Mouse (Mus musculus): Measurements from ENCODE around the gene Ndufa4. TPM values are rescaled to one million over a fixed set of nuclear protein-coding genes. Genes with fewer than 3 reads are reported as not detected.

Gene Ndufa4
- 728 TPM for polyA plus RNA-seq (2012; fragmentation: generic; extraction: Trizol)

- Histone ChIP-seq H3K79me2 (ENCODE audit: control insufficient read depth, insufficient read depth) (peaks cover 46% of the 10 kb centered on the region), H3K27me3 (ENCODE audit: control insufficient read depth, insufficient read depth, insufficient read length) (no peaks in the 10 kb centered on the region), H3K36me3 (ENCODE audit: control insufficient read depth, insufficient read depth) (peaks cover 23% of the 10 kb centered on the region), H3ac (ENCODE audit: control insufficient read depth, insufficient read length) (peak within 1 kb of the TSS; percentile 50), H3K4me3 (peak within 1 kb of the TSS; percentile 94), H3K4me2 (ENCODE audit: low read depth) (peak within 1 kb of the TSS; percentile 94)
- peak; percentile 71 to 81 (median 73) for TF ChIP-seq MYOD1 (IDR thresholded peaks at IDR 0.05; ENCODE audit: control insufficient read depth in 1 of 3, insufficient read length in 2 of 3, low read depth in 2 of 3)
- no peak for TF ChIP-seq TCF3 (IDR thresholded peaks at IDR 0.05; ENCODE audit: insufficient read length, low read depth)
- TF ChIP-seq MYOG (IDR thresholded peaks at IDR 0.05; ENCODE audit: control insufficient read depth in 1 of 3, insufficient read depth in 1 of 3, insufficient read length in 2 of 3, low read depth in 2 of 3) = peak; percentile 51 to 87 (median 67)
- TF ChIP-seq CEBPB (IDR thresholded peaks at IDR 0.05; ENCODE audit: insufficient read depth, poor library complexity, severe bottlenecking) = no peak
- TF ChIP-seq MAX (IDR thresholded peaks at IDR 0.05; ENCODE audit: low read depth) = peak; percentile 98
- peak; percentile 5 for TF ChIP-seq SRF (IDR thresholded peaks at IDR 0.05; ENCODE audit: control insufficient read depth, insufficient read length, low read depth)
- TF ChIP-seq POLR2A (IDR thresholded peaks at IDR 0.05; ENCODE audit: insufficient read length, low read depth) = peak; percentile 98
- TF ChIP-seq POLR2AphosphoS2 (IDR thresholded peaks at IDR 0.05; ENCODE audit: insufficient read length, low read depth) = peak; percentile 98
- TF ChIP-seq REST (IDR thresholded peaks at IDR 0.05; ENCODE audit: insufficient read depth, insufficient read length) = peak; percentile 30
- no peak for TF ChIP-seq E2F4 (IDR thresholded peaks at IDR 0.05; ENCODE audit: insufficient read depth)
- no peak for TF ChIP-seq USF1 (IDR thresholded peaks at IDR 0.05; ENCODE audit: low read depth)
These were observed at the start of gene Ndufa4, which contains the start of gene Phf14 for GRCm38 (mm10) chr6:11907269-11908032. Ndufa4 (minus strand) TSS chr6:11907497. Phf14 (plus strand) TSS chr6:11907809.

GRCm38 (mm10) chr6:11948100-11948499 lies 40.8 kb upstream of the Ndufa4 start:
- no peaks in the 10 kb centered on the region for H3K27me3 ChIP-seq (ENCODE audit: control insufficient read depth, insufficient read depth, insufficient read length)
- TF ChIP-seq SRF (IDR thresholded peaks at IDR 0.05; ENCODE audit: control insufficient read depth, insufficient read length, low read depth) (no peak), CEBPB (IDR thresholded peaks at IDR 0.05; ENCODE audit: insufficient read depth, poor library complexity, severe bottlenecking) (no peak), TCF12 (IDR thresholded peaks at IDR 0.05; ENCODE audit: insufficient read depth, poor library complexity, severe bottlenecking) (no peak), POLR2AphosphoS2 (IDR thresholded peaks at IDR 0.05; ENCODE audit: insufficient read length, low read depth) (no peak), REST (IDR thresholded peaks at IDR 0.05; ENCODE audit: insufficient read depth, insufficient read length) (no peak), TCF3 (IDR thresholded peaks at IDR 0.05; ENCODE audit: insufficient read length, low read depth) (no peak), POLR2A (IDR thresholded peaks at IDR 0.05; ENCODE audit: insufficient read length, low read depth) (no peak), E2F4 (IDR thresholded peaks at IDR 0.05; ENCODE audit: insufficient read depth) (no peak), MYOD1 (IDR thresholded peaks at IDR 0.05; ENCODE audit: control insufficient read depth in 1 of 3, insufficient read length in 2 of 3, low read depth in 2 of 3) (no peak)
- no peak overlapping the region for H3K4me2 ChIP-seq (ENCODE audit: low read depth)
- no peak overlapping the region for H3K4me3 ChIP-seq
- H3ac ChIP-seq (ENCODE audit: control insufficient read depth, insufficient read length) = no peak overlapping the region
- peaks cover 22% of the 10 kb centered on the region for H3K79me2 ChIP-seq (ENCODE audit: control insufficient read depth, insufficient read depth)
- H3K36me3 ChIP-seq (ENCODE audit: control insufficient read depth, insufficient read depth) = peaks cover 14% of the 10 kb centered on the region

DNA sequence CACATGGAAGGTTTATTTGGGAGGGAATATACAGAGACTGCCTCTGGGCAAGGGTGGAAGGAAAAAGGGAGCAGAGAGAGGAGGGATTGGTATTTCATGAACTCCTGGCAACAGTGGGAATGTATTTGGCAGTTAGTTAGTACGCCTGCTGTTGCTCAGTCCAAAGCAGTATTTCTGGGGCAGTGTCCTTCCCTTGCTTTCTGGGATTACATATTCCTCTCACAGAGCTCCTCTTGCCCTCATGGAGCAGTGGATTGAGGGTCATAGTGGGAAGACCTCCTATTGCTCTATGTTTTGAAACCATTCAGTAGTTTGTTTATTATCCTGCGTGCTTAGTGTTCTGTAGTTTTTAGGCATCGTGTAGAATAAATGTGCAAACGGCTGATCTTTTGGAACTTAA lies 34.8 kb upstream of the Ndufa4 start:
- no peak for TF ChIP-seq REST (IDR thresholded peaks at IDR 0.05; ENCODE audit: insufficient read depth, insufficient read length)
- TF ChIP-seq POLR2AphosphoS2 (IDR thresholded peaks at IDR 0.05; ENCODE audit: insufficient read length, low read depth) = no peak
- TF ChIP-seq TCF12 (IDR thresholded peaks at IDR 0.05; ENCODE audit: insufficient read depth, poor library complexity, severe bottlenecking) = no peak
- TF ChIP-seq MYOD1 (IDR thresholded peaks at IDR 0.05; ENCODE audit: control insufficient read depth in 1 of 3, insufficient read length in 2 of 3, low read depth in 2 of 3) = no peak
- no peak for TF ChIP-seq MAX (IDR thresholded peaks at IDR 0.05; ENCODE audit: low read depth)
- TF ChIP-seq POLR2A (IDR thresholded peaks at IDR 0.05; ENCODE audit: insufficient read length, low read depth) = no peak
- no peak for TF ChIP-seq USF1 (IDR thresholded peaks at IDR 0.05; ENCODE audit: low read depth)
- TF ChIP-seq E2F4 (IDR thresholded peaks at IDR 0.05; ENCODE audit: insufficient read depth) = no peak
- no peak for TF ChIP-seq SRF (IDR thresholded peaks at IDR 0.05; ENCODE audit: control insufficient read depth, insufficient read length, low read depth)
- TF ChIP-seq TCF3 (IDR thresholded peaks at IDR 0.05; ENCODE audit: insufficient read length, low read depth) = no peak
- TF ChIP-seq CEBPB (IDR thresholded peaks at IDR 0.05; ENCODE audit: insufficient read depth, poor library complexity, severe bottlenecking) = no peak
- no peak for TF ChIP-seq MYOG (IDR thresholded peaks at IDR 0.05; ENCODE audit: control insufficient read depth in 1 of 3, insufficient read depth in 1 of 3, insufficient read length in 2 of 3, low read depth in 2 of 3)
- H3K79me2 ChIP-seq (ENCODE audit: control insufficient read depth, insufficient read depth) = peaks cover 11% of the 10 kb centered on the region

DNA sequence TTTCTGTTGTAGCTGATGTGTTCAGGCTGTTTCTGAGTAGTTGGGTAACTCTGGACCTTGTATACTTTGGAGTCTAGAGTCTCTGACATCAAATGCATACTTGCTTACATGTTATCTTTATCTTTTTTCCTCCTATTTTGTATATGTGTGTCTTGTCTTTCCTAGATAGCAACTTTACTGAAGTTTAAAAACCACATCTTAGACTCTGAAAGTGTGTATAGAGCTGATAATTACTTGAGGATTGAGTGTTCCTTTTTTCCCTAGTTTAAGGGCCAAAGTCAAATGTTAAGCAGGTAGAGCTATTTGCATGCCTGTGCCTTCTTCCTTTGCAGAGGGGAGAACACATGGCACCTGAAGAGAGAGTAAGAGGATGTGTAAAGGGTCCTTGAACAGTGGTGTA lies 33.6 kb upstream of the Ndufa4 start:
- Histone ChIP-seq H3K4me2 (ENCODE audit: low read depth) (no peak overlapping the region), H3ac (ENCODE audit: control insufficient read depth, insufficient read length) (no peak overlapping the region), H3K36me3 (ENCODE audit: control insufficient read depth, insufficient read depth) (peaks cover 14% of the 10 kb centered on the region), H3K27me3 (ENCODE audit: control insufficient read depth, insufficient read depth, insufficient read length) (no peaks in the 10 kb centered on the region), H3K4me3 (no peak overlapping the region), H3K79me2 (ENCODE audit: control insufficient read depth, insufficient read depth) (peaks cover 12% of the 10 kb centered on the region)
- TF ChIP-seq TCF12 (IDR thresholded peaks at IDR 0.05; ENCODE audit: insufficient read depth, poor library complexity, severe bottlenecking) = no peak
- no peak for TF ChIP-seq MAX (IDR thresholded peaks at IDR 0.05; ENCODE audit: low read depth)
- TF ChIP-seq MYOD1 (IDR thresholded peaks at IDR 0.05; ENCODE audit: control insufficient read depth in 1 of 3, insufficient read length in 2 of 3, low read depth in 2 of 3) = no peak
- no peak for TF ChIP-seq E2F4 (IDR thresholded peaks at IDR 0.05; ENCODE audit: insufficient read depth)
- TF ChIP-seq POLR2AphosphoS2 (IDR thresholded peaks at IDR 0.05; ENCODE audit: insufficient read length, low read depth) = no peak
- no peak for TF ChIP-seq MYOG (IDR thresholded peaks at IDR 0.05; ENCODE audit: control insufficient read depth in 1 of 3, insufficient read depth in 1 of 3, insufficient read length in 2 of 3, low read depth in 2 of 3)
- TF ChIP-seq REST (IDR thresholded peaks at IDR 0.05; ENCODE audit: insufficient read depth, insufficient read length) = no peak
- TF ChIP-seq POLR2A (IDR thresholded peaks at IDR 0.05; ENCODE audit: insufficient read length, low read depth) = no peak
- no peak for TF ChIP-seq TCF3 (IDR thresholded peaks at IDR 0.05; ENCODE audit: insufficient read length, low read depth)
- no peak for TF ChIP-seq CEBPB (IDR thresholded peaks at IDR 0.05; ENCODE audit: insufficient read depth, poor library complexity, severe bottlenecking)
- TF ChIP-seq SRF (IDR thresholded peaks at IDR 0.05; ENCODE audit: control insufficient read depth, insufficient read length, low read depth) = no peak
- no peak for TF ChIP-seq USF1 (IDR thresholded peaks at IDR 0.05; ENCODE audit: low read depth)

More for the DNA sequence above, 34.8 kb upstream of the Ndufa4 start:
- no peaks in the 10 kb centered on the region for H3K27me3 ChIP-seq (ENCODE audit: control insufficient read depth, insufficient read depth, insufficient read length)
- peaks cover 13% of the 10 kb centered on the region for H3K36me3 ChIP-seq (ENCODE audit: control insufficient read depth, insufficient read depth)
- no peak overlapping the region for H3K4me3 ChIP-seq
- H3ac ChIP-seq (ENCODE audit: control insufficient read depth, insufficient read length) = no peak overlapping the region
- no peak overlapping the region for H3K4me2 ChIP-seq (ENCODE audit: low read depth)
